Mouse (Mus musculus) erythroblast, adult 5-6 weeks (primary cell): ENCODE data around the gene Raver2. TPM values are rescaled to one million over a fixed set of nuclear protein-coding genes. Genes with fewer than 3 reads are reported as not detected.

Source experiments
- total RNA-seq, 2 experiments: library from RNA; stranded (forward) in 1 of 2; stranded (reverse) in 1 of 2; fragments of 150-400 nt in 1 of 2; fragments of 200-764, 138-1000 nt in 1 of 2; gene quantifications; 2 replicates each; pipeline versions ENCODE4 v1.2.3 to v1.2.4; 2015 to 2017; ENCODE audit warnings: low replicate concordance in 2 of 2

The Raver2 gene
- total RNA-seq, 2 experiments from 2014 or later, result 0.19 to 0.43 TPM

Other genes starting within 250 kb of the Raver2 start
- not detected in 2 replicates for gene Gm10577, start 48.3 kb upstream of the Raver2 start, total RNA-seq (2015; ENCODE audit: low replicate concordance)
- not detected in 2 replicates for gene Gm10577, start 48.3 kb upstream of the Raver2 start, total RNA-seq (2017; ENCODE audit: low replicate concordance)
- gene Jak1, start 196.3 kb downstream of the Raver2 start, total RNA-seq (2015; ENCODE audit: low replicate concordance), result 84.9 and 102 TPM in 2 replicates
- gene Jak1, start 196.3 kb downstream of the Raver2 start, total RNA-seq (2017; ENCODE audit: low replicate concordance), result 85.2 and 101 TPM in 2 replicates